Mouse (Mus musculus): ENCODE measurements around the gene Cfi.
A peak's percentile ranks its signal among the peaks of the same experiment; 100 is the strongest.

Cfi gene

DNA sequence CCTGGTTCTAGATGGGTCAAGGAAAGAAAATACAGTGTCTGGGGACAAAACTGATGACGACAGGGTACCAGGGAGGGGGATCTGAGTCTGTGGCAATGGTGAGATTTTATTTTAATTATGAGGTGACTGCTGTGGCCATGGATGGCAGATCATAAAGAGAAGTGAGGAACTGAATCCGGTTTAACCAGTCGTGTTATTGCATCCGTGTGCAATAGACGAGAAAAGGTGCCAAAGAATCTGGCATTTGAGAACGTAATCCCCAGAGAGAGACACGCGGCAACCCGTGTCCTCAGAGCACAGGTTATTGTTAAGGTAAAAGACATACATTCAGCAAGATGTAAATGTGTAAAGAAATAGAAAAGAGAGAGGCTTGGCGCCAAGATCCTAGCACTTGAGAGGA is 41.6 kb downstream of the Cfi start:
- no peak for DNase-seq (ENCODE audit: low spot score in 2 of 2)

DNA sequence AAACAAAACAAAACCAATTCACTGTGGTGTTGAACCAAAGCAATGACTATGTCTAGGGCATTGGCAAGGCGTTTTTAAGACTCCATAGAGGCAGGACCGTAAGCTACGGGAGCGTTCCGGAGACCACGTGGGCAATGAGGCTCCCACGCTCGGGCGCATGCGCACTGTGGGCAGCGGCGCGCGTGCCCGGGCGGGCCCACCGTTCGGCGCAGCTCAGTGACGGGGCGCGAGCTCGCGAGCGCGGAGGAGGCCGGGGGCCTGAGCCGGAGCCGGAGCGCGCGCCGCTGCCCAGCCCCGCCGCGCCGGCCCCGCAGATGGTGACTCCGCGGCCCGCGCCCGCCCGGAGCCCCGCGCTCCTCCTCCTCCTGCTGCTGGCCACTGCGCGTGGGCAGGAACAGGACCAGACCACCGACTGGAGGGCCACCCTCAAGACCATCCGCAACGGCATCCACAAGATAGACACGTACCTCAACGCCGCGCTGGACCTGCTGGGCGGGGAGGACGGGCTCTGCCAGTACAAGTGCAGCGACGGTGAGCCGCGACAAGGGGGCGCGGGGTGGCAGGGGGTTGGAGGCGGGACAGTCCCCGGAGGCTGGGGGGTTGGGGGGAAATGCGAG is 42.8 kb downstream of the Cfi start, which contains the start of gene Pla2g12a:
Gene Pla2g12a, plus strand, starts transcription at position 202 of the 617 bp plus-strand sequence.
- peak; percentile 92 to 95 for DNase-seq (ENCODE audit: low spot score in 2 of 2)

DNA sequence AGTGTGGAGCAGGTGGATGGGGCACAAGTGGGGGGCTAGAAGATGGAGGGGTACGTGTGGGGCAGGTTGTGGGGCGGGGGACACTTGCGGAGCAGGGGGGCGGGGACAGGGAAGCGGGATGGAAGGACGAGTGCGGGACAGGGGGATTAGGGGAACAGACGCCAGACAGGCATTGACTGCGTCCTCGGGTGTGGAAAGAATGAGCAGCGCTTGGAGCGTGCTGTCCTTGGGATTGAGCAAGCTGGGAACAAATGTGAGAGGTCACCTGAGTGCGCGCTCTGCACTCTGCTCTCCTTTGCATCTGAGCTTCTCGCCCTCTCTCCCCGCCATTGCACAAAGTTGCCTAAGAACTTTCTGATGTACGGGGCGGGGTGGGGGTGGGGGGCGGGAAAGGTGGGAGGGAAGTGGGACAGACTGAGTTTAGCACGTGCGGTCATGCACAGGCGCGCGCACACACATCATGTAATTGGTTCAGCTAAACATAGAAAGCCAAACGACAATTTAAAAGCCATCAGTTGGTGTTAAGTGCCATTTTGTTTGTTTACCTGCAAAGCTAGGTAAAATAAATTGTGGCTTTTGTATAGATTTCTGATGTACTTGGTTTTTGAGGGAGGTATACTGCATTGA is 43.6 kb downstream of the Cfi start:
- peak in 1 of 2 experiments; percentile 4 for DNase-seq (ENCODE audit: low spot score in 2 of 2)

DNA sequence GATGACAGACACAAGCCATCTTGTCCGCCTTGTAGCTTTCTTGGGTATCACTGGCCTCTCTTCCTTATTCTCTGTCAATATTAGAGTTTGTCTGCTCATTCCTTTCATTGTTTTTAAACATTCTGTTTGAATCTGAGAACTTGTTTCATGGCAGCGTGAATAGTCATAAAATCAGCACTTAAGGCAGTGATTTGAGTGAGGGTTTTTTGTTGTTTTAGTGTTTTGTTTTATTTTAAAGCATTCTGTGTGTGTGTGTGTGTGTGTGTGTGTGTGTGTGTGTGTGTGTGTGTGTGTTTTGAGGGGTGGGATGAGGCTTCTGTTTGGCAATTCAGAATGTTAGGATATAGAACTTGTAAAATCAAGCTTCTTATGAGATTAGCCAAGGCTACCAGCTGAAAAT is 44.2 kb downstream of the Cfi start:
- DNase-seq (ENCODE audit: low spot score in 2 of 2), result no peak

DNA sequence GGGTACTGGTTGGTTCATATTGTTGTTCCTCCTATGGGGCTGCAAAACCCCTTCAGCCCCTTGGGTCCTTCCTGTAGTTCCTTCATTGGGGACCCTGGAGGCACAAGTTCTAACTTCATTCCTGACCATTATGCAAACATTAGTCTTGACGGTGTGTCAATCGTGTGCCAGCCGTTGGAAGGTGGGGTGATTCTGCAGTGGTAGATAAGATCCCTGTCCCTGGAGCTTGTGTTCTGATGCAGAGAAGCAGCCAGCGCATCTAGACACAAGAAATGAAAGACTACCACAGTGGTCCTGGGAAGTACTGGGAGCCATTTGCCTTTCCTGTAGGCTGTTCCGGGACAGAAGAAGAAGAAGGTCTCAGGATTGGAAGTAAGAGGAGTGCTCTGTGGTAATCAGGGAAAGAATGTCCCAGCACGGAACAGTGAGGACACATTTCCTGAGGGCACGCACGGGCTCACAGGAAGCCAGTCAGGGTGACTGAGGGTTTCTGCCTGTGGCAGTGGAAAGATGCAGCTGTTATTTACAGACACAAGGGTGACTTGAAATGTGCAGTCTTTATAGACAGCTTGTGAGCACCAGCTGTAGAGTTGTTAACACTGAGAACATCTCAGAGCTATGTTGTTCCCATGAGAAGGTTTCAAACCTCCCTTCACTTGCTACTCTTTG is 45.4 kb downstream of the Cfi start:
- no peak for DNase-seq (ENCODE audit: low spot score in 2 of 2)

GRCm38 (mm10) chr3:129885577-129885976 is 49.9 kb downstream of the Cfi start:
- no peak for DNase-seq (ENCODE audit: low spot score in 2 of 2)

DNA sequence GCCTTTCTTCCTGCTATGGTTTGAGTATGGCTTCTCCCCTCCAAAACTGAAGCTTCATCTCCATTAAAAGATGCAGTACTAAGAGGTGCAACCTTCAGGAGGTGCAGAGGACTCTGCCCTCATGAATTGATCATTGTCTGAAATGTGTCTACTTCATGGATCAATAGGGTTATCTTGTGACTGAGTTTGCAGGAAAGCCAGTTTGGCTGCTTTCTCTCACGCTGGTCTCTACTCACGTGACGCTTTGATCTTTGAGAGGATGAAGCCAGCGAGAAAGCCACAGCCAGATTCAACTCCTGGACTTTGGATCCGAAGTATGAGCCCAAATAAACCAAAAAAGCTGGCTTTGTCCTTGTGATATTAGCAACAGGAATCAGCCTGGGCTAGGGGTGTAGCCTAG is 50.7 kb downstream of the Cfi start:
- no peak for DNase-seq (ENCODE audit: low spot score in 2 of 2)

- DNase-seq (ENCODE audit: low spot score in 2 of 2), result no peak
Observed at GRCm38 (mm10) chr3:129887779-129888517, 52.3 kb downstream of the Cfi start.

DNA sequence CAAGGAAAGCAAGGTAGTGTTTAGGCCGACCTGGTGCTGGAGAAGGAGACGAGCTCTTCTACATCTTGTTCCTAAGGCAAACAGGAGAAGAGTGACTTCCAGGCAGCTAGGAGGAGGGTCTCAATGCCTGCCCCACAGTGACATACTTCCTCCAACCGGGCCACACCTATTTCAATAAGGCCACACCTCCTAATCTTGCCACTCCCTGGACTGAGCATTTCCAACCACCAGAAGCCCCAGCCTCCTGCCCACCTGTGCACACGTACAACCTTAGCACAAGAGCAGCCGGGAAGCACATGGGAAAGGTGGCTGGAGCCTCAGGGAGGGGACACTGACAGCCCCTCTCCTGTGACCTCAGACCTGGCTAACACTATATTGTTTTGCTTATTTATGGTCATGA is 56.3 kb downstream of the Cfi start:
- no peak for DNase-seq (ENCODE audit: low spot score in 2 of 2)

DNA sequence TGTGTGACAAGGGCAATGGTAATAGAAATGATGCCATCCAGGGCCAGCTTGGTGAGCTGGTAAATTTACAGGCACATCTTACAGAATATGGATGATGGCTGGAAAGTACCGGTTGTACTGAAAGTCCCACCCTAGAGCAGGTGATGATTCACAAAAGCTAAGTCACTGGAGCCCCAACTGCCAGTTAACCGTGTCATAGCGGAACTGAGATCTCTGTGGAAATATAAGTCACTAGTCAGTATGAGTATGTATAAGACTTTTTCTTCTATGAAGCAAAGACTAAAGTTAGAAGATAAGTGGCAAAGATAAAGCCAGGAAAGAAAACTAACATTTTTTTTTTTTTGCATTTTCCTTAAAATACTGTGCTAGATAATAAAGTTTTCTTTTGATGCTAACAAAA is 57.5 kb downstream of the Cfi start:
- DNase-seq (ENCODE audit: low spot score in 2 of 2), result no peak

- DNase-seq (ENCODE audit: low spot score in 2 of 2), result no peak
Observed at GRCm38 (mm10) chr3:129896591-129896990, 60.9 kb downstream of the Cfi start.

- DNase-seq (ENCODE audit: low spot score in 2 of 2), result no peak
Observed at GRCm38 (mm10) chr3:129898886-129899285, 63.2 kb downstream of the Cfi start.

DNA sequence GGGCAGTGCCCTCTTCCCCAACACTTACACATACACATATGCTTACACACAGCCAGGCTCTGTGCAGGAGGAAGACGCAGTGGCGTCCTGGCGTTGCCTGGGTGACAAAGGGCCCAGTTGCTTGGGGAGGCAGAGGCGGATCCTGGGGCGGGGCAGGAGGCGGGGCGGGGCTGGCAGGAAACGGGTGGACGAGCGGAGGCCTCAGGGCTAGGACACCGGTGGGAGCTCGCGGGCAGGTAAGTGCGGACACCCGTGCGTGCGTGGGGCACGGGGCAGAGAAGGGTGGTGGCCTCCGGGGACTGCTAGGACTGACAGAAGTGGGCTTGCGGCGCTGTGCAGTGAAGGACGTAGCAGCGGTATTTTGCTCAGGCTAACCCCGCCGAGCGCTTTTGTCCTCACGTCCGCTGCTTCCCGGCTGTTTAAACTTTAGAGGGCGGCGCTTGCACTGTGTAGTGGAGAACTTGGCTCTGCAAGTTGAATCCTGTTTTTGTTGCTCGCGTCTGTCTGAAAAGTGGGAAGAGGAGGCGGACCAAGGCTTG is 65.7 kb downstream of the Cfi start, which contains the start of gene Casp6:
Gene Casp6, plus strand, starts transcription at position 155 of the 539 bp plus-strand sequence.
- peak; percentile 45 to 51 for DNase-seq (ENCODE audit: low spot score in 2 of 2)

- no peak for DNase-seq (ENCODE audit: low spot score in 2 of 2)
Observed at GRCm38 (mm10) chr3:129903369-129903768, 67.7 kb downstream of the Cfi start.

- no peak for DNase-seq (ENCODE audit: low spot score in 2 of 2)
Observed at GRCm38 (mm10) chr3:129903866-129904265, 68.2 kb downstream of the Cfi start.

- DNase-seq (ENCODE audit: low spot score in 2 of 2), result no peak
Observed at GRCm38 (mm10) chr3:129904381-129905132, 68.9 kb downstream of the Cfi start.

GRCm38 (mm10) chr3:129912025-129912424 is 76.3 kb downstream of the Cfi start:
- DNase-seq (ENCODE audit: low spot score in 2 of 2), result no peak

DNA sequence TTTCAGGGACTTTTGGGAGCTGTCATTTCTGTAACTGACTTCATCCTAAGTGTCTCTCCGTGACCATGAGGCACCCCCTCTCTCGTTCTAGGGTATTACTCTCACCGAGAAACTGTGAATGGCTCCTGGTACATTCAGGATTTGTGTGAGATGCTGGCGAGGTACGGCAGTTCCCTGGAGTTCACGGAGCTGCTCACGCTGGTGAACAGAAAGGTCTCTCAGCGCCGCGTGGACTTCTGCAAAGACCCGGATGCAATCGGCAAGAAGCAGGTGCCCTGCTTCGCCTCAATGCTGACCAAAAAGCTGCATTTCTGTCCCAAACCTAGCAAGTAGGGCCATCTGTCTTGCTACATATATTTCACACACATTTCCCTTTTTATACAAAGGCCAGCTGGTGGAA is 77.6 kb downstream of the Cfi start:
- no peak for DNase-seq (ENCODE audit: low spot score in 2 of 2)

- DNase-seq (ENCODE audit: low spot score in 2 of 2), result no peak
Observed at GRCm38 (mm10) chr3:129917424-129917823, 81.7 kb downstream of the Cfi start.

GRCm38 (mm10) chr3:129918434-129918833 is 82.8 kb downstream of the Cfi start:
- peak; percentile 83 to 86 for DNase-seq (ENCODE audit: low spot score in 2 of 2)

DNA sequence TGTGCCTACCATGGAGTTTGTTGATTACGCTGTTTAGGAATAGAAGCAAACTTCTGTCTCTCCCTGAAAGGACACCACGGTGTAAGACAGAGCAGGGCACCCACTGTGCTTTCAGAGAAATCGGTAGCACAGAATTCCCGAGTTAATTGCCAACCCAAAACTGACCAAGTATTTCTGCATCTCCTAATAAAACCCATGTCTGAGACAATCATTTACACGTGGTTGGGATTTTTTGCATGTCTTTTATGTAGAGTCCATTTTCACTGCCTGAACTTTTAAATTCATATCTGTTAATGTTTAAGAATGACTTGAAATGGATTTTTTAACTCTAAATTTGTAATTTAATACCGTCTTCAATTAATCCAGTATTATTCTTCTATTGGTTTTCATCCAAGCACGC is 87.9 kb downstream of the Cfi start:
- no peak for DNase-seq (ENCODE audit: low spot score in 2 of 2)
